Mouse (Mus musculus): ENCODE measurements at regions not wholly inside any gene's neighbourhood (a gene's known extent, or its start where the extent isn't known, plus 50 kb on each side); places are given as distances from the start of the nearest gene placed in this dataset.

- TF ChIP-seq CTCF (conservative IDR thresholded peaks at IDR 0.05; ENCODE audit: low read length) (no peak), NANOG (IDR thresholded peaks at IDR 0.05; ENCODE audit: borderline replicate concordance, low read length) (no peak)
Measured at GRCm38 (mm10) chr2:8468989-8469388, 959.6 kb upstream of the Celf2 start.
